Mouse (Mus musculus) central nervous system, embryonic 14 days (tissue): ENCODE data around the gene Zfp219. TPM values are rescaled to one million over a fixed set of nuclear protein-coding genes. Genes with fewer than 3 reads are reported as not detected.

Source experiments
- polyA plus RNA-seq: library from polyadenylated mRNA; depleted of rRNA; stranded (reverse); fragments of >200 nt; gene quantifications from 2 replicates; pipeline ENCODE4 v1.2.3, GENCODE M21; 2012; rRNA removed

Zfp219 gene
- 150 and 179 TPM in 2 replicates for polyA plus RNA-seq

GRCm38 (mm10) chr14:52020486-52021137 lies at the start of gene Zfp219:
TSS of gene Zfp219 (minus strand) at chr14:52020733.

GRCm38 (mm10) chr14:52042359-52042758 lies 21.8 kb upstream of the Zfp219 start, which contains the start of gene Olfr221:
TSS of gene Olfr221 (minus strand) at chr14:52042459.

GRCm38 (mm10) chr14:52015445-52016100 lies 5.0 kb downstream of the Zfp219 start, which contains the start of gene Tmem253:
TSS of gene Tmem253 (plus strand) at chr14:52015658.

GRCm38 (mm10) chr14:51984247-51985231 lies 36.0 kb downstream of the Zfp219 start, which contains the start of gene Arhgef40:
TSS of gene Arhgef40 (plus strand) at chr14:51984719.

Other genes starting within 250 kb of the Zfp219 start
- gene Ang4, start 247.1 kb downstream of the Zfp219 start, polyA plus RNA-seq: not detected in 2 replicates
- not detected in 2 replicates for gene AY358078, start 220.7 kb downstream of the Zfp219 start, polyA plus RNA-seq
- 0.16 and 0.19 TPM in 2 replicates for gene Ear6, start 167.0 kb downstream of the Zfp219 start, polyA plus RNA-seq
- gene Mettl17, start 135.9 kb downstream of the Zfp219 start, polyA plus RNA-seq: 70.5 and 72.2 TPM in 2 replicates
- gene Slc39a2, start 127.8 kb downstream of the Zfp219 start, polyA plus RNA-seq: 11.8 and 12.0 TPM in 2 replicates
- 102 and 103 TPM in 2 replicates for gene Ndrg2, start 106.6 kb downstream of the Zfp219 start, polyA plus RNA-seq
- gene Tppp2, start 102.3 kb downstream of the Zfp219 start, polyA plus RNA-seq: not detected in 2 replicates
- gene Rnase13, start 98.0 kb downstream of the Zfp219 start, polyA plus RNA-seq: not detected in 2 replicates
- 106 and 134 TPM in 2 replicates for gene Arhgef40, start 36.0 kb downstream of the Zfp219 start, polyA plus RNA-seq
- gene Tmem253, start 5.1 kb downstream of the Zfp219 start, polyA plus RNA-seq: 1.6 and 2.0 TPM in 2 replicates
- 0.01 TPM in 1 of 2 replicates, not detected in the other for gene Olfr221, start 21.7 kb upstream of the Zfp219 start, polyA plus RNA-seq
- gene Hnrnpc, start 83.3 kb upstream of the Zfp219 start, polyA plus RNA-seq: 497 and 569 TPM in 2 replicates
- gene Rpgrip1, start 90.0 kb upstream of the Zfp219 start, polyA plus RNA-seq: 1.7 and 1.8 TPM in 2 replicates
- gene Supt16, start 176.7 kb upstream of the Zfp219 start, polyA plus RNA-seq: 42.6 and 46.2 TPM in 2 replicates
- 63.5 and 70.7 TPM in 2 replicates for gene Chd8, start 237.0 kb upstream of the Zfp219 start, polyA plus RNA-seq